Mouse (Mus musculus): ENCODE measurements around the gene B3galt4.
"Not testable (repeated sequence)": the region's sequence is repeated elsewhere in the genome, so short reads cannot be mapped to it uniquely, and the experiment has no call there.

Gene B3galt4

DNA sequence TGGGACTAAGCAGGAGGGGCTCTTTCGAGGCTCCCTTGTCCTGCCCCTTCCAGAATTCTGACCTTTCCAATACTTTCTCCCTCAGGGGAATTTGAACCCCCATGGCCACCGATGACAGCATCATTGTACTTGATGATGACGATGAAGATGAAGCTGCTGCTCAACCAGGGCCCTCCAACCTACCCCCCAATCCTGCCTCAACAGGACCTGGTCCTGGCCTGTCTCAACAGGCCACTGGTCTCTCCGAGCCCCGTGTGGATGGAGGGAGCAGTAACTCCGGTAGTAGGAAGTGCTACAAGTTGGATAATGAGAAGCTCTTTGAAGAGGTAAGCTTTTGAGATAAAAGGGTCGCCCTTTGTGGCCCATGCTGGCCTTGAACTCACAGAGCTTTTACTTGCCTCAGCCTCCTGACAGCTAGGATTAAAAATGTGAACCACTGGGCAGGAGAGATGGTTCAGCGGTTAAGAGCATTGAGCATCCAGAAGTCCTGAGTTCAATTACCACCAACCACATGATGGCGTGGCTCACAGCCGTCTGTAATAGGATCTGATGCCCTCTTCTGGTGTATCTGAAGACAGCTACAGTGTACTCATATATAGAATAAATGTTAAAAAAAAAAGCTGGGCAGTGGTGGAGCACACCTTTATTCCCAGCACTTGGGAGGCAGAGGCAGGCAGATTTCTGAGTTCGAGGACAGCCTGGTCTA, 40.8 kb downstream of the B3galt4 start:
- Histone ChIP-seq H3K27me3 (ENCODE audit: insufficient read depth, low read length) (no peaks in the 10 kb centered on the region), H3K9me3 (ENCODE audit: low read length) (no peaks in the 10 kb centered on the region), H3K36me3 (ENCODE audit: insufficient read depth, low read length) (peaks cover 56% of the 10 kb centered on the region), H3K4me3 (replicated peaks; ENCODE audit: low read length) (peak overlapping the region; percentile 98), H3K4me1 (replicated peaks; ENCODE audit: low read depth, low read length) (peaks cover 70% of the 10 kb centered on the region)
- TF ChIP-seq POU5F1 (IDR thresholded peaks at IDR 0.05; ENCODE audit: borderline replicate concordance, low read length) (no peak), NANOG (IDR thresholded peaks at IDR 0.05; ENCODE audit: borderline replicate concordance, low read length) (no peak), CTCF (conservative IDR thresholded peaks at IDR 0.05; ENCODE audit: low read length) (no peak)

DNA sequence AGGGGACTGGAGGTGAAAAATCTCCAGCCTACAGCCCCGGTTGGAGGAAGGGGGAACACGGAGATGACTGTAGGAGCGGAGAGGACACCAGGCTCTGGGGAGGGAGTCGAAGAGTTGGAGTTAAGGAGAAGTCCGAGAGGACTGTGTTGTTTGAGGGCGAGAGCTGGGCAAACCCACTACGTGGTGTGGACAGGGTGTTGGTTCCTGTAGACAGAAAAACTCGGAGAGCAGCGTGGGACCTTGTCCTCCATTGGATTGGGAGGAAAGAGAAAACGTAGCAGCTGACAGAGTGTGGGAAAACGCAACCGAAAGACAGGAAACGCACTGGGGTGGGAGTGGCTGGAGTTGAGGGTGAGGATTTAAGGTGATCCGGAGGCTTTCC, 41.4 kb downstream of the B3galt4 start:
- peaks cover 66% of the 10 kb centered on the region for H3K4me1 ChIP-seq (replicated peaks; ENCODE audit: low read depth, low read length)
- peak overlapping the region; percentile 98 for H3K4me3 ChIP-seq (replicated peaks; ENCODE audit: low read length)
- peaks cover 51% of the 10 kb centered on the region for H3K36me3 ChIP-seq (ENCODE audit: insufficient read depth, low read length)
- TF ChIP-seq POU5F1 (IDR thresholded peaks at IDR 0.05; ENCODE audit: borderline replicate concordance, low read length) = no peak
- TF ChIP-seq CTCF (conservative IDR thresholded peaks at IDR 0.05; ENCODE audit: low read length) = no peak
- TF ChIP-seq NANOG (IDR thresholded peaks at IDR 0.05; ENCODE audit: borderline replicate concordance, low read length) = no peak
- no peaks in the 10 kb centered on the region for H3K9me3 ChIP-seq (ENCODE audit: low read length)
- no peaks in the 10 kb centered on the region for H3K27me3 ChIP-seq (ENCODE audit: insufficient read depth, low read length)

GRCm38 (mm10) chr17:33909077-33909868, 42.0 kb downstream of the B3galt4 start, which contains the start of gene Daxx:
Gene Daxx, plus strand, starts transcription at chr17:33909414.
- Histone ChIP-seq H3K4me1 (replicated peaks; ENCODE audit: low read depth, low read length) (peaks cover 60% of the 10 kb centered on the region), H3K36me3 (ENCODE audit: insufficient read depth, low read length) (peaks cover 45% of the 10 kb centered on the region), H3K4me3 (replicated peaks; ENCODE audit: low read length) (peak within 1 kb of the TSS; percentile 98), H3K27me3 (ENCODE audit: insufficient read depth, low read length) (no peaks in the 10 kb centered on the region), H3K9me3 (ENCODE audit: low read length) (no peaks in the 10 kb centered on the region)
- TF ChIP-seq CTCF (conservative IDR thresholded peaks at IDR 0.05; ENCODE audit: low read length) = no peak
- no peak for TF ChIP-seq NANOG (IDR thresholded peaks at IDR 0.05; ENCODE audit: borderline replicate concordance, low read length)
- TF ChIP-seq POU5F1 (IDR thresholded peaks at IDR 0.05; ENCODE audit: borderline replicate concordance, low read length) = no peak

- no peaks in the 10 kb centered on the region for H3K27me3 ChIP-seq (ENCODE audit: insufficient read depth, low read length)
- TF ChIP-seq CTCF (conservative IDR thresholded peaks at IDR 0.05; ENCODE audit: low read length) (no peak), NANOG (IDR thresholded peaks at IDR 0.05; ENCODE audit: borderline replicate concordance, low read length) (no peak), POU5F1 (IDR thresholded peaks at IDR 0.05; ENCODE audit: borderline replicate concordance, low read length) (no peak)
- H3K4me3 ChIP-seq (replicated peaks; ENCODE audit: low read length) = peak overlapping the region; percentile 98
- H3K9me3 ChIP-seq (ENCODE audit: low read length) = no peaks in the 10 kb centered on the region
- H3K36me3 ChIP-seq (ENCODE audit: insufficient read depth, low read length) = peaks cover 38% of the 10 kb centered on the region
- peaks cover 60% of the 10 kb centered on the region for H3K4me1 ChIP-seq (replicated peaks; ENCODE audit: low read depth, low read length)
Measured at GRCm38 (mm10) chr17:33908331-33909076, 42.8 kb downstream of the B3galt4 start.

DNA sequence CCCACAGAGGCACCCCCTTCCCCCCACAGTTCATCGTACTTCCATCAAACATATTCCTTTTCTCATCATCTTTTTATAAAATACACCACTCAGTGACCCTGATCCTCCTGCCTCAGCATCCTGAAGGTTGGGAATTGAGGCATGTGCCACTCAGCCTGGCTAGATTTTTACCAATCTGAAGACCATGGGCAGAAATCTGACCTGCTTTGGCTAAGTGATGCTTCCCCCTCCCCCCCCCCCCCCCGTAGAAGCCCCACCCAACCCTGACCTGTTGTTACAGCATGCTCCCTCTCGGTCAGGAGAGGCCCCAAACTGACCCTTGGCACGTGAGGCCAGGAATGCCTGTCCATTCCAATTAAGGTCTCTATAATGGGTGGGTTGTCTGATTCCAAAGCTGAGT, 46.5 kb downstream of the B3galt4 start, which contains the start of gene Platr17:
Gene Platr17 (plus strand): TSS at position 301 of the 400 bp plus-strand sequence.
- not testable (repeated sequence) for H3K36me3 ChIP-seq (ENCODE audit: insufficient read depth, low read length); H3K9me3 ChIP-seq (ENCODE audit: low read length); H3K27me3 ChIP-seq (ENCODE audit: insufficient read depth, low read length)
- Histone ChIP-seq H3K4me1 (replicated peaks; ENCODE audit: low read depth, low read length) (peaks cover 62% of the 10 kb centered on the region), H3K4me3 (replicated peaks; ENCODE audit: low read length) (peak within 1 kb of the TSS; percentile 98)

DNA sequence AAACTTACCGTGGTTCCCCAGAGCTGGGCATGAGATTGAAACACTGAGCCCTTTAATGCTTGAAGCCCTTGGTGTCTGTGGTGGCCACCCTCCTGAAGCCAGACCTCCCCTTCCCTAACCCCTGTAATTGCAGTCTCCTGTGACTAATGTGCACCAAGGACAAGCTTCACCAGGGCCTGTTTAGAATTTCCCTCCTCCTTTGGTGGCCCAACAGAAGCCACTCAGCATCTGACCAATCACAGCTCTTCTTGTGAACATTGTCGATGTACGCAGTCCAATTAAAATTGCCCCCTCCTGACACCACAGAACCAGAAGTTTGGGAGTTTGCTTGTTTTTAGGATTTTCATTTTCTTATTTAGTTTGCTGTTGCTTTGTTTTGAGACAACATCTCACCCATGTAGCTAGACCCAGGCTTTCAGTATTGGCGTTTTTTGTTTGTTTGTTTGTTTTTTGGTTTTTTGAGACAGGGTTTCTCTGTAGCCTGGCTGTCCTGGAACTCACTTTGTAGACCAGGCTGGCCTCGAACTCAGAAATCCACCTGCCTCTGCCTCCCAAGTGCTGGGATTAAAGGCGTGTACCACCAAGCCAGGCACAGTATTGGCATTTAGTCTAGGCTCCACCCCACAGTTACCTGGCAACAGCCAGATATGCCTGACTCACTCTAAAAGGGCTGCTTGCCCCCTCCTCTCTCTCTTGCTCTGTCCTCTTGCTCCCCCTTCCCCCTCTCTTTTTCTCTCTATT, 47.2 kb downstream of the B3galt4 start:
- peak overlapping the region; percentile 61 for H3K4me3 ChIP-seq (replicated peaks; ENCODE audit: low read length)
- H3K4me1 ChIP-seq (replicated peaks; ENCODE audit: low read depth, low read length) = peaks cover 69% of the 10 kb centered on the region
- not testable (repeated sequence) for H3K27me3 ChIP-seq (ENCODE audit: insufficient read depth, low read length)

DNA sequence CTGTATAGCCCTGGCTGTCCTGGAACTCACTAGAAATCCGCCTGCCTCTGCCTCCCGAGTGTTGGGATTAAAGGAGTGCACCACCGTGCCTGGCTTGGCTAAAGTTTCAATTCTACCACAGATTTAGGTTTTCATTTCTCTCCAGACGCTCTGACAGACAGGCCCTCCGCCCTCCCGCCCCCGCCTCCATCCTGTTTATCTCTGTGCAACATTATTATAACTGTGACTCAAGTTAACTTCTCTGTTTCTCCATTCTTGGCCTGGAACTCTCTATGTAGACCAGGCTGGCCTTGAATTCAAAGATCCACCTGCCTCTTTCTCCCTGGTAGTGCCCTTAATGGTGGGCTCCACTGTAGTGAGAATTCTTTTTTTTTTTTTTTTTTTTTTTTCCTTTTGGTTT, 48.8 kb downstream of the B3galt4 start:
- no peak for TF ChIP-seq POU5F1 (IDR thresholded peaks at IDR 0.05; ENCODE audit: borderline replicate concordance, low read length)
- TF ChIP-seq NANOG (IDR thresholded peaks at IDR 0.05; ENCODE audit: borderline replicate concordance, low read length) = no peak
- no peak for TF ChIP-seq CTCF (conservative IDR thresholded peaks at IDR 0.05; ENCODE audit: low read length)
- no peaks in the 10 kb centered on the region for H3K27me3 ChIP-seq (ENCODE audit: insufficient read depth, low read length)
- H3K9me3 ChIP-seq (ENCODE audit: low read length) = no peaks in the 10 kb centered on the region
- peaks cover 5% of the 10 kb centered on the region for H3K36me3 ChIP-seq (ENCODE audit: insufficient read depth, low read length)
- H3K4me3 ChIP-seq (replicated peaks; ENCODE audit: low read length) = peak overlapping the region; percentile 61
- H3K4me1 ChIP-seq (replicated peaks; ENCODE audit: low read depth, low read length) = peaks cover 80% of the 10 kb centered on the region

More for the DNA sequence above, 47.2 kb downstream of the B3galt4 start:
- H3K9me3 ChIP-seq (ENCODE audit: low read length); H3K36me3 ChIP-seq (ENCODE audit: insufficient read depth, low read length): not testable (repeated sequence)

- TF ChIP-seq POU5F1 (IDR thresholded peaks at IDR 0.05; ENCODE audit: borderline replicate concordance, low read length) (no peak), CTCF (conservative IDR thresholded peaks at IDR 0.05; ENCODE audit: low read length) (no peak), NANOG (IDR thresholded peaks at IDR 0.05; ENCODE audit: borderline replicate concordance, low read length) (no peak)
- H3K36me3 ChIP-seq (ENCODE audit: insufficient read depth, low read length) = peaks cover 5% of the 10 kb centered on the region
Measured at GRCm38 (mm10) chr17:33902079-33902478, 49.2 kb downstream of the B3galt4 start.

More at GRCm38 (mm10) chr17:33902079-33902478, 49.2 kb downstream of the B3galt4 start:
- H3K4me1 ChIP-seq (replicated peaks; ENCODE audit: low read depth, low read length) = peaks cover 79% of the 10 kb centered on the region
- H3K9me3 ChIP-seq (ENCODE audit: low read length) = no peaks in the 10 kb centered on the region
- peak overlapping the region; percentile 32; the same call in 1 of the 2 replicates for H3K4me3 ChIP-seq (replicated peaks; ENCODE audit: low read length)
- no peaks in the 10 kb centered on the region for H3K27me3 ChIP-seq (ENCODE audit: insufficient read depth, low read length)

All from E14TG2a.4 (cell line).